Mouse (Mus musculus) ES-Bruce4 (cell line): ENCODE data around the gene Jaml.

ENCODE experiments used
- CTCF ChIP-seq: IDR thresholded peaks from one replicate; pipeline ENCODE4 v1.8.1; 2011; ENCODE audit warnings: low read depth, low read length
- EP300 ChIP-seq: IDR thresholded peaks from 2 replicates; pipeline ENCODE4 v1.6.1; 2011; ENCODE audit warnings: low read depth, low read length; ENCODE audit not compliant: insufficient read depth
- POLR2A ChIP-seq: IDR thresholded peaks from one replicate; pipeline ENCODE4 v1.8.1; 2011; ENCODE audit warnings: low read length; ENCODE audit not compliant: insufficient read depth

GRCm38 (mm10) chr9:45126941-45127340, 48.0 kb downstream of the Jaml start:
- no peak for TF ChIP-seq POLR2A
- no peak for TF ChIP-seq CTCF
- TF ChIP-seq EP300, result no peak
